Mouse (Mus musculus): ENCODE data around the gene Dnmt1.

The Dnmt1 gene

DNA sequence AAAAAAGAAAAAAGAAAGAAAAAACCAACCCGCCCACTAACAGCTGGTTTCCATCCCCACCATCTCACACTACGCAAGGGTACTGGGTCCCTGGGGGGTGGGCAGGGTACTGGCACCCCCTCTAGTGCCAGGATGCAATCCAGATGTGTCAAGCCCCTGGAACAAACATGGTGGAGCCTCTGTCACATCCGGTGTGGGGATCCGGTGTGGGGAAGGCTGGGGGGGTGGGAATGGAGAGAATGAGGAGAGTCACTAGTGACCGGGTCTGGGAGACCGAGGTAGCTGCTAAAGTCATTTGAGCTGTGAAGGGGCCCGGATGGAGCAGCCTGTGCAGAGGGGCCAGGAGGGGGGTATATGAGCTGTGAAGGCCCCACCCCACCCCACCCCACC, 12.1 kb upstream of the Dnmt1 start:
- POLR2A ChIA-PET = interaction anchor here in 3 of 4 experiments (0.7 to 22.4 kb wide), 29 partner anchors 11 to 121 kb away, joined by 3 to 411 read pairs (median 6); partner anchors contain the start of genes Gm38431 (in 2 of the 3), Icam1 (in 2 of the 3), Mrpl4 (in 2 of the 3) and Raver1 (in 2 of the 3)

GRCm38 (mm10) chr9:20966747-20967146, 7.1 kb upstream of the Dnmt1 start:
- ChIA-PET CTCF (interaction anchor here in 2 of 4 experiments (1.1 to 1.8 kb wide), 3 partner anchors 32 to 69 kb away, joined by 3 to 4 read pairs (median 4); partner anchors contain the start of gene Eif3g (in 2 of the 2)), POLR2A (interaction anchor here (0.5 to 22.4 kb wide), 24 partner anchors 8 to 809 kb away, joined by 3 to 411 read pairs (median 7); partner anchors contain the start of genes S1pr2 (in 2 of the 4), Gm38431 (in 1 of the 4), Icam1 (in 1 of the 4) and Mrpl4 (in 1 of the 4))

More for the DNA sequence above, 12.1 kb upstream of the Dnmt1 start:
- CTCF ChIA-PET = interaction anchor here in 3 of 4 experiments (0.5 to 1.8 kb wide), 8 partner anchors 12 to 201 kb away, joined by 3 to 6 read pairs (median 4); partner anchors contain the start of gene Eif3g (in 1 of the 3)

- POLR2A ChIA-PET = interaction anchor here in 3 of 4 experiments (0.5 to 22.4 kb wide), 15 partner anchors 9 to 126 kb away, joined by 3 to 411 read pairs (median 11); partner anchors contain the start of genes Icam1 (in 2 of the 3), S1pr2 (in 2 of the 3), Gm38431 (in 1 of the 3) and Mrpl4 (in 1 of the 3)
- CTCF ChIA-PET = interaction anchor here in 1 of 4 experiments (1.1 kb wide), 1 partner anchor 33 kb away, joined by 4 read pairs; no protein-coding TSS in a partner anchor
Observed at GRCm38 (mm10) chr9:20966008-20966407, 6.3 kb upstream of the Dnmt1 start.

- CTCF ChIA-PET = no interaction called here
- POLR2A ChIA-PET = interaction anchor here in 3 of 4 experiments (1.2 to 22.4 kb wide), 12 partner anchors 9 to 126 kb away, joined by 3 to 411 read pairs (median 20); partner anchors contain the start of genes S1pr2 (in 2 of the 3), Gm38431 (in 1 of the 3), Icam1 (in 1 of the 3) and Mrpl4 (in 1 of the 3)
Observed at GRCm38 (mm10) chr9:20965606-20966005, 5.9 kb upstream of the Dnmt1 start.

GRCm38 (mm10) chr9:20961557-20961956, 1.9 kb upstream of the Dnmt1 start:
- POLR2A ChIA-PET = interaction anchor here in 2 of 4 experiments (0.6 to 21.5 kb wide), 10 partner anchors 9 to 232 kb away, joined by 3 to 364 read pairs (median 12); partner anchors contain the start of gene S1pr2 (in 2 of the 2)
- CTCF ChIA-PET = interaction anchor here in 1 of 4 experiments (0.5 kb wide), 1 partner anchor 203 kb away, joined by 5 read pairs; no protein-coding TSS in a partner anchor

GRCm38 (mm10) chr9:20956989-20957388, 2.7 kb downstream of the Dnmt1 start:
- ChIA-PET POLR2A (interaction anchor here in 2 of 4 experiments (0.6 to 21.5 kb wide), 15 partner anchors 10 to 59 kb away, joined by 3 to 364 read pairs (median 3); partner anchors contain the start of genes Eif3g (in 1 of the 2), Icam1 (in 1 of the 2) and Mrpl4 (in 1 of the 2)), CTCF (interaction anchor here in 3 of 4 experiments (0.7 to 1.4 kb wide), 3 partner anchors 15 to 58 kb away, joined by 4 to 5 read pairs (median 5); no protein-coding TSS in a partner anchor)

DNA sequence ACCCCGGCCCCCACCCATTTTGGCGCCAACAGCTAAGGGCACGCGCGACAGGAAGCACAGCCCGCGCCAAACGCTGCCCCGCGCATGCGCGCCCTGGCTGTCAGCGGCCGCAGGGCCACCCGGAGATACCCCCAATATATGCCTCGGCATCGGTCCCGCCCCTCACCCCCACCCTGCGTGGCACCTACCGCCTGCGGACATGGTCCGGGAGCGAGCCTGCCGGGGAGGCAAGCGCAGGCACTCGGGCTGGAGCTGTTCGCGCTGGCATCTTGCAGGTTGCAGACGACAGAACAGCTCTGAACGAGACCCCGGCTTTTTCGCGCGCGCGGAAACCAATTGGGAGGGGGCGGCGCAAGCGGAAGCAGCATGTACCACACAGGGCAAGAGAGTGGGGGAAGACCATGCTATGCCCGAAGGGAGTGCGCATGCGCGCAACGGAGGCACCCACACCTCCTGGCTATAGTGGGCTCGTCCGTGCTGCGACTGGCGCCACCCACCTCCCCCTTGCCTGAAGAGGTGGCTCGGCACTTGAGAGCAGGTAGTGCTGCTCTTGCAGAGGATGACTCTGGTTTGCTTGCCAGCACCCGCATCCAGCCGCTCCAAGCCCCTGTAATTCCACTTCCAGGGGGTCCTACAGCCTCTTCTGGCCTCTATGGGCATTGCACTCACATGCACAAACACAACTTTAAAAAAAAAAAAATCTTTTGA, 7.0 kb downstream of the Dnmt1 start:
- POLR2A ChIA-PET = interaction anchor here (0.6 to 11.5 kb wide), 112 partner anchors 8 to 593 kb away, joined by 3 to 122 read pairs (median 6); partner anchors contain the start of genes Eif3g (in 3 of the 4), Gm38431 (in 3 of the 4), Icam1 (in 3 of the 4) and Raver1 (in 3 of the 4)
- CTCF ChIA-PET = interaction anchor here (0.6 to 1.7 kb wide), 12 partner anchors 9 to 111 kb away, joined by 3 to 11 read pairs (median 3); partner anchors contain the start of gene Eif3g (in 2 of the 4)

DNA sequence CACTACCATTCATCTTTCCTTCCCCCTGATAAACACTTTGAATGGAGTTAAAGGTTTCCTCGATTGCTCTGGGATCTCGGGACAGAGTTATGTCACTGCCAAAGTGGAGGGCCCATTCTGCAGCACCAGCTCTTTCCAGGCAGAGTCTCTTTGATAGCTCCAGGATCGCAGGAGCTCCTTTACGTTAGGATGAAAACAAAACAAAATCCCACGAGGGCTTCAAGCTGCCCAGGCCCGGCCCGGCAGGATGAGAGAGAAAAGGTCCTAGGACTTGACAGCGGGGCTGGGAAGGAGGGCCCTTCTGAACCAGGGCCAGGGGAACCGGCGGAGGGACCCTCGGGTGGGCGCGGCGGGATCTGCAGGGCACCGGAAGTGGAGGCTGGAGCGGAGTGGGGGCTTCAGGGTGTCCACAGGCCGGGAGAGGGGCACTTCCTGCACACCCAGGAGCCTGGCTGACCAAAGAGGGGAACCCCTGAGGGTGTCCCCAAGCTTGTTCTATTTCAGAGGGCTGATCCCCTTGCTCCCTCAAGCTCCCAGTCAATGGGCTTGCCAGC, 7.6 kb downstream of the Dnmt1 start:
- POLR2A ChIA-PET = interaction anchor here (0.6 to 11.5 kb wide), 114 partner anchors 8 to 594 kb away, joined by 3 to 122 read pairs (median 6); partner anchors contain the start of genes Eif3g (in 3 of the 4), Gm38431 (in 3 of the 4), Icam1 (in 3 of the 4) and Raver1 (in 3 of the 4)
- CTCF ChIA-PET = interaction anchor here (0.5 to 1.7 kb wide), 13 partner anchors 9 to 89 kb away, joined by 3 to 11 read pairs (median 3); partner anchors contain the start of gene Eif3g (in 3 of the 4)

DNA sequence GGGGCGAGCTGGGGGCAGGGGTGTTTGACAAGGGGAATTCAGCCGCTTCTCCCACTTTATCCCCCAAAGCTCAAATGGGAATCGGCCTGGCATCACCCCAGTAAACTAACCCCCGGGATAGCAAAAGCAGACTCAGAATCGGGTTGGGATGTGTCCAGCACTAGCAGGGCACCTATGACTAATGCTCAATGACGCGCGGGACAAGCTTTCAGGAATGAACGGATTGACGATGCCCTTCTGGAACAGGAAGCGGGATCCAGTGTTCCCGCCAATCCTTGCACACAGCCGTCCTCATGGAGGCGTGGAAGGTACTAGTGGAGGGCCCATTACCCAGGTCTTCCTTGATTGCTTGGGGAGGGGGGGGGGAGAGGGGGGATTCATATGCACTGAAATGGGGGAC, 8.2 kb downstream of the Dnmt1 start:
- POLR2A ChIA-PET = interaction anchor here (0.6 to 11.5 kb wide), 77 partner anchors 8 to 340 kb away, joined by 3 to 122 read pairs (median 8); partner anchors contain the start of genes Eif3g (in 3 of the 4), Gm38431 (in 3 of the 4), Icam1 (in 3 of the 4) and Raver1 (in 3 of the 4)
- CTCF ChIA-PET = interaction anchor here (0.6 to 1.7 kb wide), 7 partner anchors 46 to 90 kb away, joined by 3 to 8 read pairs (median 4); partner anchors contain the start of gene Eif3g (in 3 of the 4)

DNA sequence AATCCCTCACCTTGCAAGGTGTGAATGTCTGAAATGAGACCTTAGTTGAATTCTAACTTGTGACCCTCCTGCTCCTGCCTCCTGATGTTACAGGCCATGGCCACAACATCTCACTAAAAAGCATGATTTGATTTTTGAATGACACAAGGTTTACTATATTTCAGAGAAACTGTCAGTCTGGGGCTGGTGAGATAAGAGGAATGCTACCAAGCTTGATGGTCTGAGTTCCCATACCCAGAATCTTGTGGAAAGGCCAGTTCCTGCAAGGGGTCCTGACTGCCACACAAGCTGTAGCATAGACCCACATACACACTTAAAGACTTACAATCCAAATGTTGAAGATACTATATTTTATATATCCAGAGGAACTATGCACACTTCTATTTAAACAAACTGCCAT, 9.3 kb downstream of the Dnmt1 start:
- ChIA-PET POLR2A (interaction anchor here in 3 of 4 experiments (0.6 to 11.5 kb wide), 29 partner anchors 7 to 259 kb away, joined by 3 to 122 read pairs (median 20); partner anchors contain the start of genes Gm38431 (in 2 of the 3), Raver1 (in 2 of the 3), S1pr2 (in 2 of the 3) and Angptl6 (in 1 of the 3)), CTCF (interaction anchor here in 1 of 4 experiments (2.1 kb wide), 1 partner anchor 50 kb away, joined by 6 read pairs; no protein-coding TSS in a partner anchor)

- ChIA-PET POLR2A (interaction anchor here (0.6 to 11.5 kb wide), 42 partner anchors 11 to 178 kb away, joined by 3 to 148 read pairs (median 4); partner anchors contain the start of genes Eif3g (in 2 of the 4), Gm38431 (in 2 of the 4), Raver1 (in 2 of the 4) and Gm49373 (in 1 of the 4)), CTCF (interaction anchor here in 2 of 4 experiments (0.9 to 3.9 kb wide), 8 partner anchors 29 to 189 kb away, joined by 3 to 13 read pairs (median 4); partner anchors contain the start of genes Eif3g (in 1 of the 2) and Tyk2 (in 1 of the 2))
Observed at GRCm38 (mm10) chr9:20946066-20946880, 13.4 kb downstream of the Dnmt1 start.

- POLR2A ChIA-PET = interaction anchor here (0.6 to 11.5 kb wide), 61 partner anchors 7 to 348 kb away, joined by 3 to 148 read pairs (median 4); partner anchors contain the start of genes S1pr2 (in 3 of the 4), Eif3g (in 2 of the 4), Gm38431 (in 1 of the 4) and Icam1 (in 1 of the 4)
Observed at GRCm38 (mm10) chr9:20944697-20945370, 14.9 kb downstream of the Dnmt1 start.

GRCm38 (mm10) chr9:20943911-20944310, 15.8 kb downstream of the Dnmt1 start:
- CTCF ChIA-PET = interaction anchor here in 3 of 4 experiments (0.5 to 3.9 kb wide), 13 partner anchors 9 to 190 kb away, joined by 3 to 13 read pairs (median 4); partner anchors contain the start of gene Eif3g (in 2 of the 3)
- POLR2A ChIA-PET = interaction anchor here (0.5 to 11.5 kb wide), 53 partner anchors 8 to 218 kb away, joined by 3 to 148 read pairs (median 4); partner anchors contain the start of genes S1pr2 (in 3 of the 4), Eif3g (in 2 of the 4), Gm38431 (in 2 of the 4) and Icam1 (in 2 of the 4)

More at GRCm38 (mm10) chr9:20944697-20945370, 14.9 kb downstream of the Dnmt1 start:
- CTCF ChIA-PET = interaction anchor here (0.7 to 3.9 kb wide), 8 partner anchors 34 to 187 kb away, joined by 3 to 13 read pairs (median 4); partner anchors contain the start of genes Eif3g (in 2 of the 4) and Tyk2 (in 1 of the 4)

- ChIA-PET POLR2A (interaction anchor here (0.5 to 11.5 kb wide), 39 partner anchors 8 to 211 kb away, joined by 3 to 148 read pairs (median 4); partner anchors contain the start of genes S1pr2 (in 3 of the 4), Eif3g (in 2 of the 4), Gm38431 (in 1 of the 4) and Icam1 (in 1 of the 4)), CTCF (interaction anchor here (0.5 to 3.9 kb wide), 13 partner anchors 9 to 206 kb away, joined by 3 to 13 read pairs (median 4); partner anchors contain the start of gene Eif3g (in 1 of the 4))
Observed at GRCm38 (mm10) chr9:20943396-20943795, 16.3 kb downstream of the Dnmt1 start.

- CTCF ChIA-PET = interaction anchor here in 3 of 4 experiments (0.5 to 1.0 kb wide), 4 partner anchors 20 to 1057 kb away, joined by 3 to 6 read pairs (median 4); no protein-coding TSS in a partner anchor
- POLR2A ChIA-PET = interaction anchor here (0.6 to 15.6 kb wide), 22 partner anchors 9 to 169 kb away, joined by 3 to 148 read pairs (median 5); partner anchors contain the start of genes Eif3g (in 2 of the 4), Gm38431 (in 1 of the 4) and Raver1 (in 1 of the 4)
Observed at GRCm38 (mm10) chr9:20923258-20923657, 36.4 kb downstream of the Dnmt1 start.

Data from embryonic stem cell, embryonic (primary cell).